Comparison of ENCODE assay signal across 10 mouse cellular contexts in the genomic region with DNA sequence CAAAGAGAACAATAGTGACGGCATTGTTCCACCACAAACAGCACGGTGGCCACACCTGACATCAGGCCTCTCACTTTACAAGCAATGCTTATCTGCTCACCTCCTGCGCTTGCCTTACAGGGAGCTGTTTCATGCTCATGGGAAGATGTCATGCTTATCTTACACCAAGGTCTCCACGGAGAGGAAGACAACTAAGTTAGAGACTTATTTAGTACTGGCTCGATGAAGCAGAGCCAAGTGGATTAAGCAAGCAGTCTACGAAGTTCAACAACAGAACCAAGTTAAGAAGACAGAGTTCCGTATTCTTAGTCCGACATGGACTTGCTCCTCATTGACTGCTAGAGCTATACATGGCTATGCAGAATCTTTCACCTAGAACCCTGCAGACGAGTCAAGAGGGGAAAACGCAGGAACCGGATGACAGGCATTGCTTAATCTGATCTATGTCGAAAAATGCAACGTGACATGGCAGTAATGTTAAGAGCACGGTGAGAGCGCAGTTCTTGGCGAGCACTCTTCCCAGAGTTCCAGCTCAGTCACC. TPM values are rescaled to one million over a fixed set of nuclear protein-coding genes. Genes with fewer than 3 reads are reported as not detected.
DNase-seq lines count a peak whose midpoint lies in the region; ATAC-seq lines count a peak whose summit lies in the region.
"Had no signal": no experiment of that assay in that cellular context is flagged by ENCODE, and none has a peak within 500 bp of the region (broad histone marks: within the 10 kb centered on the region; RNA-seq: fewer than 3 reads in every experiment).

No protein-coding gene starts in this region.

- H3K9ac ChIP-seq in midbrain, embryonic 16.5 days (ENCODE audit: low read depth, low read length): no peak overlapping the region
- H3K9ac ChIP-seq in liver, embryonic 15.5 days: peak overlapping the region; percentile 13; the same call in 1 of the 2 replicates
- H3K9ac ChIP-seq in kidney, embryonic 14.5 days (ENCODE audit: low read depth, low read length): no peak overlapping the region
- H3K9ac ChIP-seq: forebrain, embryonic 13.5 days; heart, embryonic 13.5 days had no signal

- WGBS in midbrain, embryonic 10.5 days: 90% methylated on average over 16 of the region's 16 CpGs
- 85% methylated on average over 16 of the region's 16 CpGs for WGBS in midbrain, embryonic 16.5 days
- whole genome bisulfite sequencing in liver, embryonic 15.5 days (ENCODE audit: insufficient replicate concordance): 20% methylated on average over 16 of the region's 16 CpGs
- 91% methylated on average over 16 of the region's 16 CpGs for WGBS in kidney, embryonic 14.5 days

- no peaks in the 10 kb centered on the region for H3K9me3 ChIP-seq in midbrain, embryonic 10.5 days (replicated peaks)
- H3K9me3 ChIP-seq in midbrain, embryonic 16.5 days (replicated peaks; ENCODE audit: control insufficient read depth, low read length, poor library complexity, severe bottlenecking): no peaks in the 10 kb centered on the region
- no peaks in the 10 kb centered on the region for H3K9me3 ChIP-seq in liver, embryonic 15.5 days (replicated peaks)
- no peaks in the 10 kb centered on the region for H3K9me3 ChIP-seq in kidney, embryonic 14.5 days (ENCODE audit: control insufficient read depth, low read length)
- H3K9me3 ChIP-seq: forebrain, embryonic 13.5 days; heart, embryonic 13.5 days had no signal

- DNase-seq in midbrain, embryonic 10.5 days (ENCODE audit: low spot score): peak; percentile 9
- DNase-seq in c-Kit-positive CD71-positive TER-119-positive erythroid progenitor cells, embryonic 14.5 days (ENCODE audit: low spot score): peak; percentile 63
- DNase-seq in thymus, postnatal 14 days: peak; percentile 51
- no peak for DNase-seq in kidney, postnatal 10 days
- DNase-seq: right cerebral cortex, postnatal 4 days had no signal

- no peak overlapping the region for H3K27ac ChIP-seq in midbrain, embryonic 10.5 days (replicated peaks)
- no peak overlapping the region for H3K27ac ChIP-seq in midbrain, embryonic 16.5 days (ENCODE audit: low read length)
- H3K27ac ChIP-seq in liver, embryonic 15.5 days (replicated peaks): peak overlapping the region; percentile 87
- no peak overlapping the region for H3K27ac ChIP-seq in kidney, embryonic 14.5 days (ENCODE audit: low read depth, low read length)
- H3K27ac ChIP-seq: forebrain, embryonic 13.5 days; heart, embryonic 13.5 days had no signal

- H3K4me3 ChIP-seq in midbrain, embryonic 10.5 days: no peak overlapping the region
- no peak overlapping the region for H3K4me3 ChIP-seq in midbrain, embryonic 16.5 days (ENCODE audit: low read depth, low read length)
- peak overlapping the region; percentile 41 for H3K4me3 ChIP-seq in liver, embryonic 15.5 days (replicated peaks)
- no peak overlapping the region for H3K4me3 ChIP-seq in kidney, embryonic 14.5 days (ENCODE audit: low read length)
- H3K4me3 ChIP-seq: forebrain, embryonic 13.5 days; heart, embryonic 13.5 days had no signal

- H3K4me2 ChIP-seq in midbrain, embryonic 16.5 days (ENCODE audit: low read length): no peak overlapping the region
- peak overlapping the region; percentile 83 for H3K4me2 ChIP-seq in liver, embryonic 15.5 days
- no peak overlapping the region for H3K4me2 ChIP-seq in kidney, embryonic 14.5 days (replicated peaks; ENCODE audit: low read depth, low read length)

- ATAC-seq in midbrain, embryonic 16.5 days: no peak
- ATAC-seq in liver, embryonic 15.5 days (ENCODE audit: insufficient read depth): peak; percentile 29
- no peak for ATAC-seq in kidney, embryonic 14.5 days (ENCODE audit: low FRiP score, low TSS enrichment)
- ATAC-seq: forebrain, embryonic 13.5 days had no signal

- H3K27me3 ChIP-seq in midbrain, embryonic 10.5 days (ENCODE audit: low read depth, poor library complexity, severe bottlenecking): no peaks in the 10 kb centered on the region
- H3K27me3 ChIP-seq in midbrain, embryonic 16.5 days (ENCODE audit: control insufficient read depth, insufficient read depth, low read depth, low read length): no peaks in the 10 kb centered on the region
- no peaks in the 10 kb centered on the region for H3K27me3 ChIP-seq in liver, embryonic 15.5 days
- no peaks in the 10 kb centered on the region for H3K27me3 ChIP-seq in kidney, embryonic 14.5 days (ENCODE audit: control insufficient read depth, insufficient read depth, low read length)
- H3K27me3 ChIP-seq: forebrain, embryonic 13.5 days; heart, embryonic 13.5 days had no signal

- H3K4me1 ChIP-seq in midbrain, embryonic 10.5 days: peaks cover 41% of the 10 kb centered on the region
- H3K4me1 ChIP-seq in midbrain, embryonic 16.5 days (ENCODE audit: control insufficient read depth, insufficient read depth, low read length): peaks cover 25% of the 10 kb centered on the region
- peaks cover 69% of the 10 kb centered on the region for H3K4me1 ChIP-seq in liver, embryonic 15.5 days (replicated peaks)
- peaks cover 18% of the 10 kb centered on the region for H3K4me1 ChIP-seq in kidney, embryonic 14.5 days (ENCODE audit: control insufficient read depth, insufficient read depth, low read length)

- H3K36me3 ChIP-seq in midbrain, embryonic 10.5 days: peaks cover 4% of the 10 kb centered on the region; the same call in 1 of the 2 replicates
- no peaks in the 10 kb centered on the region for H3K36me3 ChIP-seq in midbrain, embryonic 16.5 days (ENCODE audit: control insufficient read depth, insufficient read depth, low read length)
- peaks cover 21% of the 10 kb centered on the region for H3K36me3 ChIP-seq in liver, embryonic 15.5 days (replicated peaks)
- no peaks in the 10 kb centered on the region for H3K36me3 ChIP-seq in kidney, embryonic 14.5 days (ENCODE audit: control insufficient read depth, insufficient read depth, low read length)
- H3K36me3 ChIP-seq: heart, embryonic 13.5 days had no signal

RNA-seq across cellular contexts. Expression of a gene that starts 3.0 kb away (rescaled TPM):
- 22.9 and 25.0 TPM in 2 replicates for polyA plus RNA-seq in midbrain, embryonic 10.5 days (2016; fragmentation: Nextera tagmentation; extraction: Ambion mirVana)
- polyA plus RNA-seq in midbrain, embryonic 16.5 days (2015; fragmentation: Nextera tagmentation; extraction: Ambion mirVana): 30.8 and 35.1 TPM in 2 replicates
- 32.3 and 34.2 TPM in 2 replicates for polyA plus RNA-seq in liver, embryonic 15.5 days (2015; fragmentation: Nextera tagmentation; extraction: Ambion mirVana)
- polyA plus RNA-seq in kidney, embryonic 14.5 days (2014; fragmentation: Nextera tagmentation; extraction: Ambion mirVana): 23.0 and 35.8 TPM in 2 replicates
